Mouse (Mus musculus): ENCODE measurements around the gene Bves. TPM values are rescaled to one million over a fixed set of nuclear protein-coding genes. Genes with fewer than 3 reads are reported as not detected.

Bves gene
- polyA plus RNA-seq (2017; shearing (Covaris generic)): not detected

GRCm38 (mm10) chr10:45335434-45336422 lies at the start of gene Bves:
Gene Bves, plus strand, starts transcription at chr10:45335772.

Other genes starting within 250 kb of the Bves start
- not detected for gene Popdc3, start 157.7 kb upstream of the Bves start, polyA plus RNA-seq (2017; shearing (Covaris generic))
- 0.06 TPM for gene Lin28b, start 150.6 kb downstream of the Bves start, polyA plus RNA-seq (2017; shearing (Covaris generic))
- 36.5 TPM for gene Hace1, start 242.1 kb downstream of the Bves start, polyA plus RNA-seq (2017; shearing (Covaris generic))

All from naive thymus-derived CD4-positive, alpha-beta T cell, adult 5 months (primary cell).